Mouse (Mus musculus): ENCODE data around the gene Wdr74. TPM values are rescaled to one million over a fixed set of nuclear protein-coding genes. Genes with fewer than 3 reads are reported as not detected.
"Not testable (repeated sequence)": the region's sequence is repeated elsewhere in the genome, so short reads cannot be mapped to it uniquely, and the experiment has no call there.

The Wdr74 gene
- polyA plus RNA-seq, 1 experiment from 2014 or later: 103 TPM

DNA sequence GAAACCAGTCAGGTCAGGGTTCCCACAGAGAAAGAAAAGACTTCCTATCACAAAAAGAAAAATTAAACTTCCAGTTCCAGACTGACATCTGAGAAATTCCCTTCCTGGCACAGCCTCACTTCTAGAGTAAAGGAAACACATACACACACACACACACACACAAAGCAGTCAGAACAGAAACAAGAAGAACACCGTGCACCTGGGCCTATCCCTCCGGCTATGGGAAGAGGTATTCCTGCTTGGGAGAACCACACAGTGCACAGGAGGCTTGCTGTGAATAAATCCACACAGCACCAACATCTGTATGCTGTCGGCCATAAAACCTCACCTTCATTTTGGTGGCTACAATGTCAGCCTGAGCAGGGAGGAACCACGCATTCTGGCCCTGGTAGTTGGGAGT lies 24.1 kb upstream of the Wdr74 start:
- WGBS: 82% methylated on average over 4 of the region's 4 CpGs
- ATAC-seq (replicated peaks): no peak
- H3K9ac ChIP-seq: no peak overlapping the region
- no peaks in the 10 kb centered on the region for H3K9me3 ChIP-seq
- peak overlapping the region; percentile 57; the same call in 1 of the 2 replicates for H3K4me3 ChIP-seq
- H3K4me2 ChIP-seq: peak overlapping the region; percentile 66
- peaks cover 32% of the 10 kb centered on the region for H3K36me3 ChIP-seq (replicated peaks)
- H3K4me1 ChIP-seq: peaks cover 37% of the 10 kb centered on the region
- no peaks in the 10 kb centered on the region for H3K27me3 ChIP-seq (replicated peaks)
- H3K27ac ChIP-seq: no peak overlapping the region

DNA sequence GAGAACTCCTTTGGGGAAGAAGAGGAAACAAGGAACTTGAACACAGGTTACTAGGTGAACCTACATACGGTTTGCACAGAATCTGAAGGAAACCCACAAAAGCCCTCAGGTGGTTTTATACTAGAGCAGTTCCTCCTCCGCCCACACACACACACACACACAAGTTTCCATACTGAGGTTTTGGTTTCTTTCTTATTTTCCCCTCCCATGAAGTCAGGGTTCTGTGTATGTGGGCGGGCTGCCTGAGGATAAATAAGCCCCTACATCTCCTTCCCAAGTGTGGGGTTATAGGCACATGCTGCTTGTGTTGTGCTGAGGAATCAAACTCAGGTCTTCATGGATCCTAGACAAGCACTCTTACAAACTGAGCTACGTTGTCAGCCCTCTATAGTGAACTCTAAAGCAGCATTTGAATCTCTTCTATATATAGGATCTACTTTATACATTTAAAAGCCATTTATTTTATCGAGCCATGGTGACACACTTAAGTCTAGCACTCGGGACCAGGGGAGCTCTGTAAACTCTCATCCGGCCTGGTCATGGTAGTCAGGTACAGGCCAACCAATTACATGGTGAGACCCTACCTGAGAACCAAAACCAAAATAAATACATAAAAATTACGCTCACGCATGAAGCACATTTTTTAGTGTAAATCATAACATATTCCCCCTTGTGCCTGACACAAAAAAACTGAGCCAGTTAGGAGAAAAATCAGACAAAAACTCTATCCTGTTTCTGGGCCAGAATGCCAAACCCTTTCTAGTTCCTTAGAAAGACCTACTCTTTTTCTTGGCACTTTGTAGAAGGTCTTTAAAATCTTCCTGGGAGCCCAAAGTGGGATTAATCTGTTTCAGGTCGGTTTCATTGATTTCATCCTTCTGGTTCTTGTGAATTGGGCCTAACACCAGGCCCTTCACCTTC lies 23.4 kb upstream of the Wdr74 start:
- peaks cover 32% of the 10 kb centered on the region for H3K36me3 ChIP-seq (replicated peaks)
- 70% methylated on average over 10 of the region's 10 CpGs for WGBS
- H3K4me3 ChIP-seq: peak overlapping the region; percentile 57
- H3K4me1 ChIP-seq: peaks cover 37% of the 10 kb centered on the region
- peak overlapping the region; percentile 88 for H3K27ac ChIP-seq
- ATAC-seq (replicated peaks): no peak
- no peaks in the 10 kb centered on the region for H3K27me3 ChIP-seq (replicated peaks)
- peak overlapping the region; percentile 70 for H3K9ac ChIP-seq
- no peaks in the 10 kb centered on the region for H3K9me3 ChIP-seq
- H3K4me2 ChIP-seq: peak overlapping the region; percentile 66

DNA sequence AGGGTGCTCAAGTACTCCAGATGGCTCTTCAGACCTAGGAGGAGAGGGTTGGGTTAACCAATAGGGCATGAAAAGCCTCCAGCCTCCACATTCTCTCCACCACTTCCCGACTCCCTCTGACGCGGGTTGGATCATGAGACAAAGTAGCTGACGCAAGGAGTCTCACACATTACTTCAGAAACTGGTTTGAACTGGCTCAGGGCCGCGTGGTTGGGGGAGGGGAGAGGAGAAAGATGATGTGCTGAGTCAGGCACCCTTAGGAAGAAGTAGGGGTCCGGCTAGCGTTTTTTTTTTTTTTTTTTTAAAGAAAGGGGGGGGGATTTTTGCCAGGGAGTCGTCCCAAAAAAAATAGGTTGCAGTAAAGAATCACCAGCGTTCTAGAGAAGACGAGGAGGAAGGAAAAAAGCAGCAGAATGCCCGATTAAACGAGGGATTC lies 22.7 kb upstream of the Wdr74 start:
- peak overlapping the region; percentile 57 for H3K4me3 ChIP-seq
- H3K9me3 ChIP-seq: no peaks in the 10 kb centered on the region
- H3K27ac ChIP-seq: peak overlapping the region; percentile 88
- H3K4me2 ChIP-seq: peak overlapping the region; percentile 66
- peaks cover 27% of the 10 kb centered on the region for H3K36me3 ChIP-seq (replicated peaks)
- peaks cover 37% of the 10 kb centered on the region for H3K4me1 ChIP-seq
- under 1% methylated on average over 13 of the region's 13 CpGs for WGBS
- no peaks in the 10 kb centered on the region for H3K27me3 ChIP-seq (replicated peaks)
- ATAC-seq (replicated peaks): peak; percentile 72
- peak overlapping the region; percentile 70 for H3K9ac ChIP-seq

DNA sequence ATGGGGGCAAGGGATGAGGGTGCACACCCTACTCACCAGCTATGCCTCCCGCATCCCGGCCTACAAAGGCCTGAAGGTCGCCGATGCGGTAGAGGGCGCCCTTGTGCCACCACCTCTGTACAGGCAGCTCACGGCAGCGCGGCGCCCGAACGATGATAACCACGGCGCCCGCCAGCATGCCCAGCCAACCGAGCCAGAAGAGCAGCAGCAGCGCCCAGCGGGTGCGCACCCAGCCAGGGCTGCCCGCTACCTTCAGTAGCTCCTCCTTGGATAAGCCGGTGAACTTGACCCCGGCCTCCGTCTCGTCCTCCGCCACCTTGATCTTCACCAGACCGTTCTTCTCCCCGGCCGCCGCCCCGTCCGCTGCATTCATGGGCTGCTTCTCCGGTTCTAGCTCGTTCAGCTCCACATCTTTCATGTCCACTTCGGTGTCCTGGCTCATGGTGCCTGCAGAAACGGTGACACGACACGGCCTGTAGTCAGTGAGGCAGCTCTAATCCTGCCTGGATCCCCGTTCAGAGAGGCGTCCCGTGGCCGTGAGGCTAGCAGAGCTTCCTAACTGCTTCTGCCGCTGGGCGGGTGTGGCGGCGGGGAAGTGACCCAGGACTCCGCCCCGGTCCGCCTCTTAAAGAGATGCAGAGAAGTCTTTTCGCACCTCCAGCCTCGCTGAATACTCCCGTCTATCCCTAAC lies 22.2 kb upstream of the Wdr74 start:
- Histone ChIP-seq H3K4me2 (peak overlapping the region; percentile 66), H3K36me3 (replicated peaks) (peaks cover 22% of the 10 kb centered on the region; the same call in 1 of the 2 replicates), H3K9ac (peak overlapping the region; percentile 70), H3K4me1 (peaks cover 37% of the 10 kb centered on the region), H3K27me3 (replicated peaks) (no peaks in the 10 kb centered on the region), H3K9me3 (no peaks in the 10 kb centered on the region), H3K4me3 (peak overlapping the region; percentile 57), H3K27ac (peak overlapping the region; percentile 88)
- WGBS: under 1% methylated on average over 51 of the region's 51 CpGs
- ATAC-seq (replicated peaks): peak; percentile 93

DNA sequence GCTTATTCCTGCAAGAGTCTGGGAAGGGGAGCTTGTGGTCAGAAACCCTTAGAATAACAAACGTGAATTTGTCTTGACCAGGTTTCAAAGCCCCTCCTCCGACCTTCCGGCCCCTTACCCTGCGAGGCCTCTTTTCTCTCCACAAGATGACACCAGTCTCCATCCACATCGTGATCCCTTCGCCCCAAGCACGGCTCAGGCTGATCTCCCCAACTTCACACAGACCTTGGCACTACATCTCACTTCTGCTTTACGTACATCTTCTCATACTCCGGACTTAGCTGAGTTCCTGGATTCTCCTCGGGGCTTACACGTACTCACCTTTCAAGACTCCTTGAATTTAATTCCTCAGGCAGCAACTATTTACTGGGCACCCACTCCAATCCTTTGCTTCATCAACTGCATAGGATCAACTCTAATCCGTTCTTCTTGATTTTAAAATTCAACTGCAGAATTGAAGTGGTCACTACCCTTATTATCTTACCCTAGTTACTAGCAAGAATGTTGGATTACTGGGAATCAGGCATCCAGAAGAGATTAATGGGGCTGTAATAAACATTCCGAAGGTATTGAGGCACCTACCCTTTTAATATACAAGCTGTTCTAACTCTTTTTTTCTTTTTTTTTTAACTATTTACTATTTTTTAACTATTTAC lies 21.5 kb upstream of the Wdr74 start:
- peak overlapping the region; percentile 57 for H3K4me3 ChIP-seq
- H3K36me3 ChIP-seq (replicated peaks): peaks cover 16% of the 10 kb centered on the region; the same call in 1 of the 2 replicates
- H3K27ac ChIP-seq: peak overlapping the region; percentile 88
- ATAC-seq (replicated peaks): peak; percentile 25
- H3K4me2 ChIP-seq: peak overlapping the region; percentile 66
- no peaks in the 10 kb centered on the region for H3K27me3 ChIP-seq (replicated peaks)
- H3K4me1 ChIP-seq: peaks cover 37% of the 10 kb centered on the region
- no peaks in the 10 kb centered on the region for H3K9me3 ChIP-seq
- 10% methylated on average over 13 of the region's 13 CpGs for WGBS
- peak overlapping the region; percentile 70 for H3K9ac ChIP-seq

DNA sequence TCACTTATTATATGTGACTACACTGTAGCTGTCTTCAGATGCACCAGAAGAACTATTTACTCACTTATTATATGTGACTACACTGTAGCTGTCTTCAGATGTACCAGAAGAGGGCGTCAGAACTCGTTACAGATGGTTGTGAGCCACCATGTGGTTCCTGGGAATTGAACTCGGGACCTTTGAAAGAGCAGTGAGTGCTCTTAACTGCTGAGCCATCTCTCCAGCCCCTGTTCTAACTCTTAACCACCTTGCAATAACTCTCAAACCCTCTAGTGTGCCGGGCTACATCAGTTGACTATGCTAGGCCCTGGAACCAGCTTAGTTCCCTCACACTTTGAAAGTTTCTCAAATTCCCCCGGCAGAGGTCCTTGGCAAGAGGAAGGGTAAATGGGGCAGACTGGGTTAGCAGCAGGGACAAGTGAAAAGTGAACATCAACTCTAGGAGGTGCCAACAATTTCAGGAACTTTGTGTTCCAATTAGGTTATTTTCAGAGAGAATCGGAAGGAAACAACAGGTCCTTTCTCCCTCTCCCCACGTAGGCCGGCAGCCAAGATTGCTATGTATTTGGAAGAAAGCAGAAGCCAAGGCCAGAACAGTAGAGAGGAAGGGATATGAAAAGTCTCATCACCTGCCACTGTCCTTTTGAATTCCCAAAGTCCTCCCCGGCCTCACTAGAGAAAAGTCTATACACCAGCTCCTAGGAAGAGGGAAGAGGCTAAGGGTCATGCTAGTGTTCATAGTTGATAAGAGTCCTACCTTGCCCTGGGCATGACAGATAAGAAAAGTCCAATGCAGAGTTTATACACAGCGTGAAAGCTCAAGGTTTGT lies 20.8 kb upstream of the Wdr74 start:
- H3K4me1 ChIP-seq: peaks cover 37% of the 10 kb centered on the region
- H3K9ac ChIP-seq: no peak overlapping the region
- H3K36me3 ChIP-seq (replicated peaks): 0 out of 2 replicates have a peak, but pooled peaks cover 9% of the 10 kb centered on the region
- H3K4me2 ChIP-seq: no peak overlapping the region; the same call in 1 of the 2 replicates
- no peak overlapping the region for H3K27ac ChIP-seq
- WGBS: 77% methylated on average over 10 of the region's 10 CpGs
- no peaks in the 10 kb centered on the region for H3K27me3 ChIP-seq (replicated peaks)
- no peaks in the 10 kb centered on the region for H3K9me3 ChIP-seq
- no peak for ATAC-seq (replicated peaks)
- H3K4me3 ChIP-seq: no peak overlapping the region

DNA sequence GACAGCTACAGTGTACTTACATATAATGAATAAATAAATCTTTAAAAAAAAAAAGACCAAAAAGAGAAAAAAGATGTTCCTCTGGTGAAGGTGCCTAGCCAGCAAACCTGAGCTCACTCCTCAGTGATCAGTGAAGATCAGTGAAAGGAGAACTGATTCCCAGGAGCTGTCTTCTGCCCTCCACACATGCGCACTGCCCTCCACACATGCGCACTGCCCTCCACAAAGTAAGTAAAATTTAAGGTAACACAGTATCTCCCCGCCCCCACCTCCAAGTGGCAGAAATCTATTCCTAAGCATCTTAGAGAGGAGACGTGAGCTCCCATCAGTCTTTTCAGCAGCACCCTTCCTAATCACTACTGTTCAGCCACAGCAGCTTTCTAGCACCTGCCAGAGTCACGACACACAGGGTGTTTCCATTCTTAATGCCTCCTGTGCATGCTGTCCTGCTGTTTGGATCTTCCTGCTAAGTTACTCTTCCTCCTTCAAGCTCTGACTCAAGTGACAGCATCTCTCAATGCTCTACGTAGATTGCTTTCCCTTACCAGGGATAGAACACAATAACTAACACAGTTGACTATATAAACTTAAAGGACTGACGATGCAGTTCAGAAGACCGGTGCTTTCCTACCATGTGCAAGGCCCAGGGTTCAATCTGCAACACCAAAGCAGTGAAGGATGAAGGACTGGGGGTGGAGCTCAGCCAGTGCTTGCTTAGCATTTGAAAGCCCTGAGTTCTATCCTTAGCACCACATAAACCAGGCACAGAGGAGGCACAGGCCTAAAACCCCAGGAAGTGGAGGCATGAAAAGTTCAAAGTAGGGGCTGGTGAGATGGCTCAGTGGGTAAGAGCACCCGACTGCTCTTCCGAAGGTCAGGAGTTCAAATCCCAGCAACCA lies 19.5 kb upstream of the Wdr74 start:
- Histone ChIP-seq H3K27ac (no peak overlapping the region), H3K4me2 (no peak overlapping the region), H3K4me3 (no peak overlapping the region), H3K27me3 (replicated peaks) (no peaks in the 10 kb centered on the region), H3K9ac (no peak overlapping the region), H3K36me3 (replicated peaks) (no peaks in the 10 kb centered on the region), H3K9me3 (no peaks in the 10 kb centered on the region), H3K4me1 (peaks cover 28% of the 10 kb centered on the region)
- ATAC-seq (replicated peaks): no peak
- 62% methylated on average over 10 of the region's 10 CpGs for WGBS

DNA sequence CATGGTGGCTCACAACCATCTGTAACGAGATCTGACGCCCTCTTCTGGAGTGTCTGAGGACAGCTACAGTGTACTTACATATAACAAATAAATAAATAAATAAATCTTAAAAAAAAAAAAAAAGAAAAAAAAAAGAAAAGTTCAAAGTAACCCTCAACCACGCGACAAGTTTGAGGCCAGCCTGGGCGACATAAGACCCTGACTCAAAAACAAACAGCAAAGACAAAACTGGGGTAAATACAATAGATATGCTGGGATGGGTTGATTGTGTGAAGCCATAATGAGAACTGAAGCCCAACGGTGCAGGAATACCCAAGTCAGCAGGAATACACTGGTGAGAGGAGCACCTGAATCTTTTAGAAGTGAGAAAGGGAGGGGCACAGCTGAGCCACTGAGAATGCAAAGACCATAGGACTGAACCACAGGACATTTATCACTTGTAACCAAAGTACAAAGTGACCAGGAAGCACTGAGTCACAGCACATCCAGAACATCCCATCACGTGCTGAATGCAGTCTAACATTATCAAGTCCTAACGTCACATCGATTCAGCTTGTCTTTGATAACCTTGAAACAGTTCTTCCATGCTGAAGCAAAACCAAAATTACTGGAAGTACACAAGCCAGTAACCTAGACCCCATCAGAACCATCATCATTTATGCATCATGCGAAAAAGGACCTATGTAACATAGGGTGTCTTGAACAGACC lies 18.7 kb upstream of the Wdr74 start:
- H3K4me1 ChIP-seq: peaks cover 28% of the 10 kb centered on the region

DNA sequence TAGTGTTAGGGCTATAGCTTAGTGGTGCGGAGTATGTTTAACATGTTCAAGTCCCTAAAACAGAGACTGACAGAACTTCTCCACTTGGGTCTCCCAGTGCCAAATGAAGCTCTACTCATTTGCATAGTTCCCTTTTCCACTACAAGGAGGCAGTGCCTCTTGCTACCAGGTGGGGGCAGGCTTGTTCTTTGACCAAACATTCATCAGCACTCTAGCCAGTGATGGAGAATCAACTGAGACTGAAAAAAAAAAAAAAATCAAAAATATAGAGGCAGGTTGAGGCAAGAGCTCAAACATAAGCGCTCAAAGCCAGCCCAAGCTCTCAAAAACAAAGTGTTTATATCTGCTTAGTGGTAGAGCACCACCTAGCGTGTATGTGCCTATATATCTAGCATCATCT lies 17.3 kb upstream of the Wdr74 start:
- H3K27ac ChIP-seq: no peak overlapping the region
- no peaks in the 10 kb centered on the region for H3K9me3 ChIP-seq
- no peak overlapping the region for H3K4me3 ChIP-seq
- H3K4me2 ChIP-seq: no peak overlapping the region
- H3K4me1 ChIP-seq: peaks cover 24% of the 10 kb centered on the region
- no peaks in the 10 kb centered on the region for H3K36me3 ChIP-seq (replicated peaks)
- WGBS: 66% methylated on average over 3 of the region's 3 CpGs
- no peak for ATAC-seq (replicated peaks)
- no peak overlapping the region for H3K9ac ChIP-seq
- H3K27me3 ChIP-seq (replicated peaks): no peaks in the 10 kb centered on the region

More for the DNA sequence above, 18.7 kb upstream of the Wdr74 start:
- ATAC-seq (replicated peaks): no peak
- no peaks in the 10 kb centered on the region for H3K9me3 ChIP-seq
- no peak overlapping the region for H3K9ac ChIP-seq
- no peaks in the 10 kb centered on the region for H3K36me3 ChIP-seq (replicated peaks)
- no peaks in the 10 kb centered on the region for H3K27me3 ChIP-seq (replicated peaks)
- no peak overlapping the region for H3K4me2 ChIP-seq
- H3K27ac ChIP-seq: no peak overlapping the region
- WGBS: 66% methylated on average over 9 of the region's 10 CpGs
- no peak overlapping the region for H3K4me3 ChIP-seq

DNA sequence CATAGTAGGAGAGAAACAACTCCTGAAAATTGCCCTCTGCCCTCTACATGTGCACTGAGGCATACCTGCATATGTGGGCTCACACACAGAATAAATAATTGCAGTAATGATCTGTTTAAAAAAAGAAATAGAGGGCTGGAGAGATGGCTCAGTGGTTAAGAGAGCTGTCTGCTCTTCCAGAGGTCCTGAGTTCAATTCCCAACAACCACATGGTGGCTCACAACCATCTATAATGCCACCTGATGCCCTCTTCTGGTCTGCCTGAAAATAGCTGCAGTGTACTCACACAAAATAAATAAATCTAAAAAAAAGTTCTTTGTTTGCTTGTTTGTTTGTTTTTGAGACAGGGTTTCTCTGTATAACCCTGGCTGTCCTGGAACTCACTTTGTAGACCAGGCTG lies 16.6 kb upstream of the Wdr74 start:
- peaks cover 21% of the 10 kb centered on the region for H3K4me1 ChIP-seq
- not testable (repeated sequence) for H3K27ac ChIP-seq; H3K4me3 ChIP-seq; H3K27me3 ChIP-seq (replicated peaks); H3K36me3 ChIP-seq (replicated peaks); H3K9ac ChIP-seq; ATAC-seq (replicated peaks); H3K4me2 ChIP-seq; H3K9me3 ChIP-seq

Data from midbrain, embryonic 15.5 days (tissue).